Mouse (Mus musculus) hindbrain, embryonic 14.5 days (tissue): ENCODE measurements around the gene Gpatch1. TPM values are rescaled to one million over a fixed set of nuclear protein-coding genes. Genes with fewer than 3 reads are reported as not detected.
"Not testable (repeated sequence)": the region's sequence is repeated elsewhere in the genome, so short reads cannot be mapped to it uniquely, and the experiment has no call there.

Experiments
- ATAC-seq: fragments of 200-750 bp; cut with Nextera tagmentation; 2 replicates; pipeline ENCODE4 v1.8.0; 2017; ENCODE audit warnings: moderate number of reproducible peaks, mild to moderate bottlenecking, moderate TSS enrichment, moderate library complexity; ENCODE audit not compliant: low FRiP score
- DNase-seq: peaks from one replicate; pipeline ENCODE4 v3.0.0-alpha.2; 2015; ENCODE audit warnings: low spot score
- H3K27ac ChIP-seq: fragments of 300-500 bp; sonication (generic); 2 replicates; pipeline ENCODE4 v1.5.1; 2014; ENCODE audit warnings: mild to moderate bottlenecking, moderate library complexity
- H3K27me3 ChIP-seq: fragments of 300-500 bp; sonication (generic); 2 replicates; pipeline ENCODE4 v1.6.1; 2014; ENCODE audit warnings: mild to moderate bottlenecking, low read length, mixed read lengths; ENCODE audit not compliant: control insufficient read depth, insufficient read depth
- H3K36me3 ChIP-seq: fragments of 300-500 bp; sonication (generic); replicated peaks from 2 replicates; pipeline ENCODE4 v1.6.1; 2014; ENCODE audit not compliant: control insufficient read depth, insufficient read depth
- H3K4me1 ChIP-seq: fragments of 300-500 bp; sonication (generic); replicated peaks from 2 replicates; pipeline ENCODE4 v1.6.1; 2014; ENCODE audit warnings: antibody characterized with exemption, low read length, mixed read lengths; ENCODE audit not compliant: control insufficient read depth, insufficient read depth
- H3K4me2 ChIP-seq: fragments of 300-500 bp; sonication (generic); replicated peaks from 2 replicates; pipeline ENCODE4 v1.6.1; 2014; ENCODE audit warnings: mild to moderate bottlenecking, moderate library complexity
- H3K4me3 ChIP-seq: fragments of 300-500 bp; sonication (generic); replicated peaks from 2 replicates; pipeline ENCODE4 v1.5.1; 2014; ENCODE audit warnings: mild to moderate bottlenecking, low read length
- H3K9ac ChIP-seq: fragments of 300-500 bp; sonication (generic); 2 replicates; pipeline ENCODE4 v1.6.1; 2014
- H3K9me3 ChIP-seq: fragments of 300-500 bp; sonication (generic); 2 replicates; pipeline ENCODE4 v1.6.1; 2016; ENCODE audit warnings: low read length; ENCODE audit not compliant: control insufficient read depth
- WGBS: fragments of 180-500 bp; shearing (Covaris S2); extraction: QIAGEN DNeasy Blood & Tissue Kit; methylation state at CpG from one replicate; pipeline ENCODE4 v1.1.7; 2014; 5-methylcytosine and 5-hydroxymethylcytosine counted together
- polyA plus RNA-seq: library from polyadenylated mRNA; unstranded; fragments of >200 nt; fragmentation: Nextera tagmentation; extraction: Ambion mirVana; gene quantifications from 2 replicates; pipeline ENCODE4 v1.2.1, GENCODE M21; 2014

The Gpatch1 gene
- polyA plus RNA-seq, 1 experiment from 2014 or later: 19.3 TPM

- Histone ChIP-seq H3K27me3 (no peaks in the 10 kb centered on the region), H3K36me3 (no peaks in the 10 kb centered on the region), H3K4me3 (no peak overlapping the region), H3K9ac (no peak overlapping the region), H3K4me1 (no peaks in the 10 kb centered on the region), H3K9me3 (no peaks in the 10 kb centered on the region), H3K27ac (no peak overlapping the region), H3K4me2 (no peak overlapping the region)
- no peak; the same call in 1 of the 2 replicates for ATAC-seq
- 9% methylated on average over 7 of the region's 7 CpGs for WGBS
- DNase-seq: peak; percentile 80
Observed at GRCm38 (mm10) chr7:35264746-35265145, 53.5 kb downstream of the Gpatch1 start.

DNA sequence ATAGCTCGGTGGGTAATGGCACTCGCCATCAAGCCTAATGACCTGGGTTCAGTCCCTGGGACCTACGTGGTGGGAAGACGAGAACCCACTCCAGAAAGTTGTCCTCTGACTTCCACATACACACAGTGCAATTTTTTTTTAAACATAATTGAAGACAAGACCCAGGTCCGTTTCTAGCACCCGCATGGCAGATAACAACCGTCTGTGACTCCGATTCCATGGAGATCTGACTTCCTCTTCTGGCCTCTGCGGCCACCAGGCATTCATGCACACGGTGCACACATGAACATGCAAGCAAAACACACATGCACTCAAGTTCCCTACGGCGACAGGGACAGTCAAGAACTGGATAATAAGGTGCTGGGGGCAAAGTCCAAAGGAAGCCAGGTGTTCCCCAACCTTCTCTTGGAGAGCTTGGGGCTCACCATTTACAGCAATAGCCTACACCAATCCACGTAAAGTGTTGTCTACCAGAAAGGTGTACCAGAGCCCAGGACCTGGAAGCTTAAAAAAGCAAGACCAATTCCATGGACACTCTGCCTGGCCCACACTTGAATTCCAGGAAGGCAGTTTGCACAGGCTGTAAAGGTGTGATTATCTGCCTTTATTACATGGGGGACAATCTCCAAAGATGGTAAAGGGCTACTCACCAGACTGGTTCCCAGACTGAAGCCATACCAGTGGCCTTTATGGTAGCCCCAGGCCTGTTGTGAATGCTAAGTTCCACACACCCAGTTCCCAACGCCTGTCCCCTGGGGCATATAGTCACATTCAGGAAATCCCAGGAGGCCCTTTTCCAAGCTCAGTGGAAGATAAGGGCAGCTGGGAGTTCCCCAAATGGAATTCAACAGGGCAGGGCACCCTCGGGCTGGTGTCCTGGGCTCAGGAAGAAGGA, 54.4 kb downstream of the Gpatch1 start:
- H3K9me3 ChIP-seq: no peaks in the 10 kb centered on the region
- ATAC-seq (no peak), DNase-seq (no peak)
- H3K27ac ChIP-seq: no peak overlapping the region
- WGBS: 88% methylated on average over 15 of the region's 15 CpGs
- H3K36me3 ChIP-seq: no peaks in the 10 kb centered on the region
- H3K9ac ChIP-seq: no peak overlapping the region
- no peak overlapping the region for H3K4me3 ChIP-seq
- H3K27me3 ChIP-seq: no peaks in the 10 kb centered on the region
- H3K4me2 ChIP-seq: no peak overlapping the region
- no peaks in the 10 kb centered on the region for H3K4me1 ChIP-seq

DNA sequence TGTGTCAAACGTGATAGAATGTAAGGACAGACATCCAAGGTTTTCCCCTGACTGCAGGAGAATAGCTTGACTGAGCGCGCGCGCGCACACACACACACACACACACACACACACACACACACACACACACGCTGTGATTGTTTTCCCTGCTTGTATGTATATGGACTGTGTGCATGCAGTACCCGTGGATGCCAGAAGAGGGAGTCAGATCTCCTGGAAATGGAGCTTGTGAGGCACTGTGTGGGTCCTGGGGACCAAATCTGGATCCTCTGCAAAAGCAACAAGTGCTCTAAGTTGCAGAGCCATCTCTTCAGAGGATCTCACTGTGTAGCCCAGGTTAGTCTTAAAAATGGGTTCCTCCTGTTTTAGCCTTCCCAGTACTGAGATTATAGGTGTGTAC, 58.9 kb downstream of the Gpatch1 start:
- Histone ChIP-seq H3K4me1 (no peaks in the 10 kb centered on the region), H3K4me3 (no peak overlapping the region), H3K4me2 (no peak overlapping the region), H3K9me3 (no peaks in the 10 kb centered on the region), H3K9ac (no peak overlapping the region), H3K27ac (no peak overlapping the region), H3K27me3 (no peaks in the 10 kb centered on the region), H3K36me3 (no peaks in the 10 kb centered on the region)
- DNase-seq (no peak), ATAC-seq (no peak)
- 89% methylated on average over 8 of the region's 8 CpGs for WGBS

- H3K4me2 ChIP-seq: no peak overlapping the region
- H3K36me3 ChIP-seq: no peaks in the 10 kb centered on the region
- ATAC-seq: no peak
- H3K9ac ChIP-seq: no peak overlapping the region
- DNase-seq: no peak
- H3K27me3 ChIP-seq: no peaks in the 10 kb centered on the region
- H3K9me3 ChIP-seq: no peaks in the 10 kb centered on the region
- no peak overlapping the region for H3K27ac ChIP-seq
- H3K4me3 ChIP-seq: no peak overlapping the region
- 52% methylated on average over 7 of the region's 7 CpGs for WGBS
- no peaks in the 10 kb centered on the region for H3K4me1 ChIP-seq
Observed at GRCm38 (mm10) chr7:35258294-35258693, 59.9 kb downstream of the Gpatch1 start.

DNA sequence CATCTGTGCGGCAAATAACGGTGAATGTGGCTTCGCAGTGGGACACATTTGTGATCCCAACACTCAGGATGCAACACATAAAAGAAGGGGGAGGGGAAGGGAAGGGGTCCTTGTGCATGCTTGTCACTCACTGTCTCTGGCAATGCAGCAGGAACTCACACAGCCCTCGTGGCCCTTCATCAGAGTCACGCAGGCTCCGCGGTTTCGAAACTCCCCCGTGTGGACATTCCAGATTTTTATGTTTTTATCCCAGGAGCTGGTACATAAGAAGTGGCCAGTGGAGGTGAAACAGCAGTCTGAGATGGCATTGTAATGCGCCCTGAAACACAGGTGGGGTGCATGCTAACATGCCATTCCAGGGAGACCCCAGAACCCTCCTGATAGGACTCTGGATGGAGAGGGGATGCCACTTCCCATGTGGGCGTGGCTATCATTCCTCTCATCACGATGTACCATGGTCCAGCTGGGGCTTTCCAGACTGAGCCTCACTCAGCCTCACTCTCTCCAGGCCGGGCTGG, 66.1 kb downstream of the Gpatch1 start:
- ATAC-seq: peak; percentile 71; the same call in 1 of the 2 replicates
- 6% methylated on average over 13 of the region's 13 CpGs for WGBS
- Histone ChIP-seq H3K27me3 (no peaks in the 10 kb centered on the region), H3K4me1 (0 out of 2 replicates have a peak, but pooled peaks cover 3% of the 10 kb centered on the region), H3K4me3 (0 out of 2 replicates have a peak overlapping the region, but pooled peaks have one; percentile 18), H3K4me2 (peak overlapping the region; percentile 50), H3K9me3 (no peaks in the 10 kb centered on the region), H3K36me3 (no peaks in the 10 kb centered on the region), H3K27ac (no peak overlapping the region), H3K9ac (peak overlapping the region; percentile 36)
- DNase-seq: peak; percentile 74

DNA sequence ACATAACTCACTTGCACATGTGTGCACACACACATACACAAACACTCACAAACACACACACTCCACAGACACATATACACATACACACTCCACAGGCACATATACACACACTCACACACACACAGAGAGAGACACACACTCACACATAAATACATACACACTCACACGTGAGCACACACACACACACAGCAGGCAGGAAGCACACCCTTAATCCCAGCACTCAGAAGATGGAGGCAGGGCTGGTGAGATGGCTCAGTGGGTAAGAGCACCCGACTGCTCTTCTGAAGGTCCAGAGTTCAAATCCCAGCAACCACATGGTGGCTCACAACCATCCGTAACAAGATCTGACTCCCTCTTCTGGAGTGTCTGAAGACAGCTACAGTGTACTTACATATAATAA, 80.3 kb downstream of the Gpatch1 start:
- H3K4me1 ChIP-seq, H3K9me3 ChIP-seq, H3K9ac ChIP-seq, H3K27ac ChIP-seq, H3K4me2 ChIP-seq, H3K4me3 ChIP-seq, H3K27me3 ChIP-seq, H3K36me3 ChIP-seq, DNase-seq, ATAC-seq: not testable (repeated sequence)
- 75% methylated on average over 2 of the region's 3 CpGs for WGBS

DNA sequence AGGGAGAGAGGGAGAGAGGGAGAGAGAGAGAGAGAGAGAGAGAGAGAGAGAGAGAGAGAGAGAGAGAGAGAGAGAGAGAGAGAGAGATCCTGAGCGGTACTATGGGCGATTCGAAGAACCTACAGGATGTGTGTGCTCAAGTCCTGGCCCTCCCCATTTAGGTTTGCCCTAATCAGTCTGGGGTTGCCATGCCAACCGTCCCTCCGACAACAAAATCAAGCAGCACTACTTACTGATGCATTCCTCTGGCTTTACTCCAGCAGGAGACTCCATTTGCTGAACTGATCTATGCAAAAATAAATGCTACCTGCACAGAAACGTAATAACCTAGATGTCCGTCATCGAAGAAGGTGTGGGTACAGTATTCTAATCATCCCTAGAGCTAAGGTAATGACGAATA, 82.9 kb downstream of the Gpatch1 start:
- H3K9ac ChIP-seq: peak overlapping the region; percentile 56
- peak overlapping the region; percentile 56 for H3K4me3 ChIP-seq
- peak overlapping the region; percentile 78 for H3K27ac ChIP-seq
- DNase-seq (peak; percentile 70), ATAC-seq (peak; percentile 54; the same call in 1 of the 2 replicates)
- H3K36me3 ChIP-seq: no peaks in the 10 kb centered on the region
- H3K4me1 ChIP-seq: peaks cover 5% of the 10 kb centered on the region; the same call in 1 of the 2 replicates
- no peaks in the 10 kb centered on the region for H3K27me3 ChIP-seq
- WGBS: 19% methylated on average over 9 of the region's 9 CpGs
- H3K9me3 ChIP-seq: no peaks in the 10 kb centered on the region
- peak overlapping the region; percentile 52 for H3K4me2 ChIP-seq

- Histone ChIP-seq H3K27me3 (no peaks in the 10 kb centered on the region), H3K9me3 (no peaks in the 10 kb centered on the region), H3K4me3 (peak overlapping the region; percentile 56), H3K4me1 (peaks cover 5% of the 10 kb centered on the region; the same call in 1 of the 2 replicates), H3K36me3 (no peaks in the 10 kb centered on the region), H3K4me2 (peak overlapping the region; percentile 52), H3K9ac (peak overlapping the region; percentile 65), H3K27ac (peak overlapping the region; percentile 95)
- WGBS: under 1% methylated on average over 45 of the region's 45 CpGs
- DNase-seq: peak; percentile 100
- ATAC-seq: peak; percentile 95
Observed at GRCm38 (mm10) chr7:35234361-35235245, 83.6 kb downstream of the Gpatch1 start.

DNA sequence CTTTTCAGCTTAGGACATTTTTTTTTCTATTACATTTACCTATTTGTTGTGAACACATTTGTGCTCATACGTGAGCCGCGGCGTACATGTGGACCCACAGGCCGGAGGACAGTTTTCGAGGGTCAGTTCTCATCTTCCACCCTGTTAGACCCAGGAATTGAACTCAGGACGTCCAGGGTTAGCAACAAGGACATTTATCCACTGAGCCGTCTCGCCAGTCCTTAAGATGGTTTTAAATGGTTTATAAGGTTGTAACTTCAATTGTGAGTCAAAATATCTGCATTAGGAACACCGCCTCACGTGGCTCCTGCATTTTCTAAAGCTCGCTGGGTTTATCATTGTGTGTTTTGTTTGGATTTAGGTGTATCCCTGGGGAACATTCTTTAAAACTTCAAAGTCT, 84.4 kb downstream of the Gpatch1 start:
- Histone ChIP-seq H3K4me2 (peak overlapping the region; percentile 52), H3K4me3 (peak overlapping the region; percentile 56), H3K27ac (peak overlapping the region; percentile 95), H3K9ac (peak overlapping the region; percentile 65), H3K9me3 (no peaks in the 10 kb centered on the region), H3K36me3 (no peaks in the 10 kb centered on the region), H3K4me1 (peaks cover 5% of the 10 kb centered on the region; the same call in 1 of the 2 replicates), H3K27me3 (no peaks in the 10 kb centered on the region)
- 44% methylated on average over 12 of the region's 12 CpGs for WGBS
- ATAC-seq (no peak), DNase-seq (peak; percentile 57)
